Mouse (Mus musculus) kidney, postnatal 4 days (tissue): ENCODE data around the gene Tex50.

ENCODE experiments used
- DNase-seq, 2 experiments: peaks; one replicate each; pipeline ENCODE4 v3.0.0; 2021; ENCODE audit warnings: mixed read lengths in 2 of 2

Tex50 gene

GRCm38 (mm10) chr1:161122661-161123418, 36.3 kb downstream of the Tex50 start:
- DNase-seq, result no peak

DNA sequence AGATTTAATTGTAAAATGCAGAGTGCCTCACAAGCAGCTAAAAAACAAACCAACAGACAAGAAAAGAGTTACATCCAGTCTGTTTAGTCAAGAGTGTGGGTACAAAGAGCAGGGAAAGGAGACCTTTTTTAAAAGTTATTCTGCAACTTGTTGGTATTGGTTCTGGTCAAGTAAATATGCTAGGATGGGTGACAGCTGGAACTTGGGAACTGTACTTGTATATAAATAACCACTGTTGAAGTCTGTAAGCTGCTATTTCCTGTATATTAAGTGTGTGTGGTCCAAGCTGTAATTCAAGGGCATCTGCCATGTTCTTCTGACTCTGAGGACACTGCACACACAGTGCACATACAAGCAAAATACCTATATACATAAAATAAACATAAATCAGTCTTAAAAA, 44.5 kb downstream of the Tex50 start:
- DNase-seq, result no peak

DNA sequence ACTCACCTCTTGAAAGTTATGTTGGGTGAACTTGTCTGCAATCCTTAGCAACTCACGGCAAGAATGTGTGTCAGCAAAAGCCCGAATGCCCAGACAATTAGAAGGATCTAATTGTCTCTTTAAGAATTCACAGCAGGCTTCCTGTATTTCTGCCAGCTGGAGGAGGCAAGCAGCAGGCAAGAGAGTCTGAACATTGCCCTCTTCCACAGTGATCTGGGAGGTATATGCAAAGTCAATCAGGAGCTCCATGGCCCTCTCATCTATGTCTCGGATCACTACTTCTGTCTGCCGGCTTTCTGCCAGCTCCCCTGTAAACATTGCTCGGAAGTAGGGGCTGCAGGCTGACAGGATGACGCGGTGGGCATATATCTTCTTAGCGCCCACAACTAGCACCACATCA, 49.9 kb downstream of the Tex50 start:
- peak in 1 of 2 experiments; percentile 9 for DNase-seq
